Mouse (Mus musculus) lung, adult 18-20 months (tissue): ENCODE measurements around the gene Hist1h4f.
"Not testable (repeated sequence)": the region's sequence is repeated elsewhere in the genome, so short reads cannot be mapped to it uniquely, and the experiment has no call there.

Experiments
- DNase-seq, 2 experiments: peaks; one replicate each; pipeline ENCODE4 v3.0.0; 2022; ENCODE audit warnings: mixed read lengths in 2 of 2

Hist1h4f gene

DNA sequence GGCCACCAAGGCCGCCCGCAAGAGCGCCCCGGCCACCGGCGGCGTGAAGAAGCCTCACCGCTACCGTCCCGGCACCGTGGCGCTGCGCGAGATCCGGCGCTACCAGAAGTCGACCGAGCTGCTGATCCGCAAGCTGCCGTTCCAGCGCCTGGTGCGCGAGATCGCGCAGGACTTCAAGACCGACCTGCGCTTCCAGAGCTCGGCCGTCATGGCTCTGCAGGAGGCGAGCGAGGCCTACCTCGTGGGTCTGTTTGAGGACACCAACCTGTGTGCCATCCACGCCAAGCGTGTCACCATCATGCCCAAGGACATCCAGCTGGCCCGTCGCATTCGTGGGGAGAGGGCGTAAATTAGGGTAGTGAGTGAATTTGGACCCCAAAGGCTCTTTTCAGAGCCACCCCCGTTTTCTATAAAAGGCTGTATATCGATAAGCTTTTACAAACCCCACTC lies 24.4 kb upstream of the Hist1h4f start:
- DNase-seq: not testable (repeated sequence)

DNA sequence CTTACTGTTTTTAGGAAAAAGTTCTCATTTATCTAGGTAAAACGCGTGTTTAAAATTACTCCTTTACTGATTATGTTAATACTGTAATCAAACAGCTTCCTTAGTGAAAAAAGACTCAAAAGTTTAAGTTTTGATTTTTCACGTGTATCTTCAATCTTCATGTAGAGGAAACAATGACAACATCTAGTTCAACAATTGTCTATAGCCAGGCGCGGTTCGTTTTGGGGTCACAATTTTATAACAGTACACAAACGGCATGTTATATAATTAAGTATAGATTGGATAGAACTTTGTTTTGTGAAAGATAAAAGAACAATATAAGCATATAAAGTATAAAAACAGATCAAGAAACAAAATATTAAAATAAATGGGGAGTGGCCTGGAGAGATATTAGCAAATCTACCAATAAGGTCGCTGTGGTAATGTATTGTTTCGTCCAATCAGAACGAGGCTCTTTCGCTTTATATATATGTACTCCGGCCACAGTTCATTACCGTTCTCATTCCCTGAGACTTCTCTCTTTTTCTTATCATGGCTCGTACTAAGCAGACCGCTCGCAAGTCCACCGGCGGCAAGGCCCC lies 23.9 kb upstream of the Hist1h4f start, which contains the start of gene Hist1h3d:
Hist1h3d (plus strand) TSS at position 493 of the 581 bp plus-strand sequence.
- DNase-seq: no peak

GRCm38 (mm10) chr13:23574546-23575170 lies 23.2 kb upstream of the Hist1h4f start:
- not testable (repeated sequence) for DNase-seq

- peak; percentile 86 to 89 for DNase-seq
Observed at GRCm38 (mm10) chr13:23573898-23574524, 22.6 kb upstream of the Hist1h4f start, which contains the start of the genes Hist1h2bf and Hist1h2ad. Gene Hist1h2bf (minus strand): TSS chr13:23574196. Gene Hist1h2ad (plus strand): TSS chr13:23574381.

- DNase-seq: not testable (repeated sequence)
Observed at GRCm38 (mm10) chr13:23573034-23573897, 21.8 kb upstream of the Hist1h4f start.

DNA sequence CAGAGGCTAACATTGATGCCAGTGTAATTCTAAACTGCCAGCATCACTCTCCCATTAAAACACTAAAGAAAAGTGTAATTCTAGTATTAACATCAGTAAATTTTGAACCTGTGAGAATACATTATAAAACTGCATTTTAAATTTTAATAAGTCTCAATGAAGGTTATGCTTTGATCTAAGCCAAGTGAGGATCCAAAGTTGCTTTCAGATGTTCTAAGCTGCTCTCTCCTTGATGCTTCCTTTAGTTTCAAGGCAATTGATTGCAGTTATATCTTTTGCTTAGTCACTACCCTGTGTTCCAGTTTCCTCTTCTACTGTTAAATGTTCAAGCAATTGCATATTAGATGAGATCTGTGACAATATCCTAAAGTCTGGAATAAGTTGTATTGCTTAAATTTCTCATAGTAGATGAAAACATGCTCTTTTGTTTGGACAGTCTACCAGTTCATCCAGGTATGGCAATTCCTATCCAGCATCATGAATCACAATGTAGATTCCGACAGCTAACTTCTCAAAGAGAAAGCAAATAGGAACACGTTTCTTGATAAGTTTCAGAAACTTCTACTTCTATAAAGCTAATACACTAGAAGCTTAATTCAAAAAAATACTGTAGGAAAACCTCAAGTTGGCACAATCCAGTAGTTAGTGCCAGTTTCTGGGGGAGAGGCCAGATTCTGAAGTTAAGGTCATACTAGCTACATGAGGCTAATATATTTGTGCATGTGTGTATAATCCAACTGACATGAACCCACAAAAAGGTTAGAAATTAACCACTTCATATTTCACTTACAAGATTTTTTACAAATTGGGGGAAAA lies 21.0 kb upstream of the Hist1h4f start:
- DNase-seq: no peak

DNA sequence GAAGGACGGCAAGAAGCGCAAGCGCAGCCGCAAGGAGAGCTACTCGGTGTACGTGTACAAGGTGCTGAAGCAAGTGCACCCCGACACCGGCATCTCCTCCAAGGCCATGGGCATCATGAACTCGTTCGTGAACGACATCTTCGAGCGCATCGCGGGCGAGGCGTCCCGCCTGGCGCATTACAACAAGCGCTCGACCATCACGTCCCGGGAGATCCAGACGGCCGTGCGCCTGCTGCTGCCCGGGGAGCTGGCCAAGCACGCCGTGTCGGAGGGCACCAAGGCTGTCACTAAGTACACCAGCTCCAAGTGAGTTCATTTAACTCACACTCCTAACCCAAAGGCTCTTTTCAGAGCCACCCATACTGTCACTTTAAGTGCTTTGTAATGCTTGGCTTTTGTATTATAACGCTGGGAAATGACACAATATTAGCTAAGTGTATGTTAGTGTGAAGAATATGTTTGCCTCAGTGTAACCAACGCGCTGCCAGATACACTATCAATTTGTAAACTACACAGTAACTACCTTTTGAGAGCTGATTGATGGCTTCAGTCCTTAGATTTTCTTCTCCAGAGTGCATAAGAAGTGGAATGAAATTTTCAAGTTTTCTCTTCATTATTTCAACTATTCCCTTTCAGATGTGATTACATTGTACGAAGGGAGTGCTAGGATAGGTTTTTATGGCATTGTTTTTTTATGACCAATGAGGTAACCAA lies 20.2 kb upstream of the Hist1h4f start:
- not testable (repeated sequence) for DNase-seq

- peak; percentile 51 to 60 for DNase-seq
Observed at GRCm38 (mm10) chr13:23571022-23571503, 19.6 kb upstream of the Hist1h4f start, which contains the start of the genes Hist1h2ae and Hist1h2bg. Gene Hist1h2ae (minus strand): TSS chr13:23571220. Gene Hist1h2bg (plus strand): TSS chr13:23571396.

DNA sequence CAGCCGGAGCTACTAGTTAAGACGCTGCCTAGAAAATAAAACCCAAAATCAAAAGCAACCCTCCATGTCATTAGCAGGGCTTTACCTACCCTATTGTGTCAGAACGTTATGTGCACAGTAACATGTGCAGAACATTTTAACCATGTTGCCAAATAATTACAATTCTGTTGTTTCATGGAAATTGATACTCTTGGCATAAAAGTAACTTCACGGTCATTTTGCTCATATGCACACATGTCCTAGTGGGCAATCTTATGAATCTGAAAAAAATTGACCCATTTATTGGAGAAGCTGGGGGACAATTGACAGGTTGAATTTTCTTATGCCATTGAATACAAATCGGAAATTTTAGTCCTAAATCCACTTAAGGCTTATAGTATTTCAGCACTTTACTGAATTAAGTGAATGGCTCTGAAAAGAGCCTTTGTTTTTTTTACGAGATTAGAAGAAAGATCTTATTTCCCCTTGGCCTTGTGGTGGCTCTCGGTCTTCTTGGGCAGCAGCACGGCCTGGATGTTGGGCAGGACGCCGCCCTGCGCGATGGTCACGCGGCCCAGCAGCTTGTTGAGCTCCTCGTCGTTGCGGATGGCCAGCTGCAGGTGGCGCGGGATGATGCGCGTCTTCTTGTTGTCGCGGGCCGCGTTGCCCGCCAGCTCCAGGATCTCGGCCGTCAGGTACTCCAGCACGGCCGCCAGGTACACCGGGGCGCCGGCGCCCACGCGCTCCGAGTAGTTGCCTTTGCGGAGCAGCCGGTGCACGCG lies 19.0 kb upstream of the Hist1h4f start:
- not testable (repeated sequence) for DNase-seq

- DNase-seq: no peak
Observed at GRCm38 (mm10) chr13:23564482-23564881, 13.0 kb upstream of the Hist1h4f start.

GRCm38 (mm10) chr13:23562699-23563462 lies 11.4 kb upstream of the Hist1h4f start:
- no peak for DNase-seq

DNA sequence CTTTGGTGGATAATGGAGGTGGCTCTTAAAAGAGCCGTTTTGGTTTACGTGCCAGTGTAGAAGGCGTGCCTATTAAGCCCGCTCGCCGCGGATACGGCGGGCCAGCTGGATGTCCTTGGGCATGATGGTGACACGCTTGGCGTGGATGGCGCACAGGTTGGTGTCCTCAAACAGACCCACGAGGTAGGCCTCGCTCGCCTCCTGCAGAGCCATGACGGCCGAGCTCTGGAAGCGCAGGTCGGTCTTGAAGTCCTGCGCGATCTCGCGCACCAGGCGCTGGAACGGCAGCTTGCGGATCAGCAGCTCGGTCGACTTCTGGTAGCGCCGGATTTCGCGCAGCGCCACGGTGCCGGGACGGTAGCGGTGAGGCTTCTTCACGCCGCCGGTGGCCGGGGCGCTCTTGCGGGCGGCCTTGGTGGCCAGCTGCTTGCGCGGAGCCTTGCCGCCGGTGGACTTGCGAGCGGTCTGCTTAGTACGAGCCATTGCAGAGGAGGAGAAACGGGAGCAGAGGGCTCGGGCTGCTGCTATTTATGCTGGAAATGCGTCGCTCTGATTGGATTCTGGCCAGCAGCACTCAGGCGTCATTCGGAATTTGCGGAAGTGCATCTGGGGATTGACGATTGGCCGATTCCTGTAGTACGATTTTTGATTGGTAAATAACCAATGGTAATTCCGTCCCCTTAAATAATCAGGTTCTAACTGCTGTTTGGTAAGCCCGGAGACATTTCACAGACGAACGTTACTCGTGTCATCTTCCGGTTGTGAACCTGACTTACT lies 10.6 kb upstream of the Hist1h4f start, which contains the start of gene Hist1h3e:
Hist1h3e (minus strand) TSS at position 487 of the 777 bp plus-strand sequence.
- DNase-seq: peak; percentile 92 to 94

DNA sequence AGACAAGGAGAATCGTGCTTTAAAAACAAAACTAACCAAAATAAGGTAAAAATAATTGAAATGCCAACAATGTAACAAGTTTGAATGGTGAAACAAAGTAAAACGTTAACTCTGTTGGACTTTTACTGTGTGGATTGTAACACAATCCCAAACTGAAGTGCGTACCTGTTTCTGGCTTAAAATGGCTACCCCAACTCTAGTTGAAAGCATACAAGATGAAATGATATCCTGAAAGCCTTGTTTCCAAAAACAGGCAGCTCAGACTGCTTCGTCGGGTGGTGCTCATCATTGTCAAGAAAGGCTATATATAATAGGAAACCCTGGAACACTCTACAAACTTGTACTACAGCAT lies 10.1 kb upstream of the Hist1h4f start:
- DNase-seq: not testable (repeated sequence)

DNA sequence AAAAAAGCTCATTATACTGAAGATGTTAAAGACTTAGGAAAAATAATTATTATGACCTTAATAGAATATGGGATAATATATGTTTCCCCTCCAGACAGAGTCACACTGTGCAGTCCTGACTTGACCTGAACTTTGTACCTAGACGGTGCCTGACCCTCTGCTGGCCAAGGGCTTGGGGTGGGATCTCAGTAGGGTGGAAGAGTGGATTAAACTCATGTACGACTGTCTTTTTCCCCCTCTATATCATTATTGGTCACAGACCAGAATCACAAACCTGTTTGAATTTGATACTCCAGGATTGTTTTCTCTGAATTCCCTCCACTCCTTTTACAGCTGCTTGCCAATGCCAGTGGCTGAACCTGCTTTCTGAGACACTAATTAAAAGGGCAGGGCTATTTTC lies 9.3 kb upstream of the Hist1h4f start:
- DNase-seq: not testable (repeated sequence)

GRCm38 (mm10) chr13:23556906-23557305 lies 5.5 kb upstream of the Hist1h4f start:
- no peak for DNase-seq

DNA sequence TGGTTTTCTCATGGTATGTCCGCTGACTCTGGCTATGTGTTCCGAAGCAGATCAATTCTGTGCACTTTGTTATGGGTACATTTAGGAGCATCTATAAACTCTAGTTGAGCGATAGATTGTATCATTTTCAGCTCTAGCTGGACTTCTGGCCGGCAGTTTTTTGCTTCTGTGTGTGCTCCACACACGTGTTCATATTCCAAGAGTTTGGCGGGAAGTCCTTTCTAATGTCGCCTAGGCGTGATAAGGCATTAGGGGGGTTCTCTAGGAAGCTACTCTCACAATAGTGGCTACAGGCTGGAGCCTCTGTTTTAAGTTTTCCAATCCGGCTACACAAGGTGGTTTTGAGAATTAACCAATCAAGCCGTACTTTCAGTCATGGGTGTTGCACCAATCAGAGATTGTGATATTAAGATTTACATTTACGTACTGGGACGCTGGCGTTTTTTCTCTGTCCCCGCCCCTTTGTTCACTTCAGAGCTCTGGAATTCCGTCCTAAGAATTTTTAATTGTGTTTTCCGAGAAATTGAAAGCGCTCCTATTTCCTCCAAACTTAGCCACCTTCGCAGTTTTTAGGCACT lies 4.5 kb upstream of the Hist1h4f start:
- DNase-seq: peak; percentile 51 to 81

DNA sequence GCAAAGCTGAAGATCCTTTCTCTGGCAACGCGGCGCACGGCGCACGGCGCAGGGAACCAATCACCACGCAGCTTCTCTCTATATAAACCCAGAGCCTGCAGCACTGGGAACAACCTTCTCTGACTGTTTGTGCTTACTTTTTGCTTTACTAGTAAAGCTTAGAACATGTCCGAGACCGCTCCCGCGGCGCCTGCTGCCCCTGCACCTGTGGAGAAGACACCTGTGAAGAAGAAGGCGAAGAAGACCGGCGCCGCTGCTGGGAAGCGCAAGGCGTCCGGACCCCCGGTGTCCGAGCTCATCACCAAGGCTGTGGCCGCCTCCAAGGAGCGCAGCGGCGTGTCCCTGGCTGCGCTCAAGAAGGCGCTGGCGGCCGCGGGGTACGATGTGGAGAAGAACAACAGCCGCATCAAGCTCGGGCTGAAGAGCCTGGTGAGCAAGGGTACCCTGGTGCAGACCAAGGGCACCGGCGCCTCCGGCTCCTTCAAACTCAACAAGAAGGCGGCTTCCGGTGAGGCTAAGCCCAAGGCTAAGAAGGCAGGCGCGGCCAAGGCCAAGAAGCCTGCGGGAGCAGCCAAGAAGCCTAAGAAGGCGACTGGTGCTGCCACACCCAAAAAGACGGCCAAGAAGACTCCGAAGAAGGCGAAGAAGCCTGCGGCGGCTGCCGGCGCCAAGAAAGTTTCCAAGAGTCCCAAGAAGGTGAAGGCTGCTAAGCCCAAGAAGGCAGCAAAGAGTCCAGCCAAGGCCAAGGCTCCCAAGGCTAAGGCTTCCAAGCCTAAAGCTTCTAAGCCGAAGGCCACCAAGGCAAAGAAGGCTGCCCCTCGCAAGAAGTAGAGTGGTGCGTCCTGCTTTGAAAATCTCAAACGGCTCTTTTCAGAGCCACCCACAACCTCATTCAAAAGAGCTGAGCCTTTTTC lies 3.7 kb upstream of the Hist1h4f start:
- DNase-seq: peak; percentile 64 to 70
